Mouse (Mus musculus): ENCODE measurements around the gene Hip1. TPM values are rescaled to one million over a fixed set of nuclear protein-coding genes. Genes with fewer than 3 reads are reported as not detected.
A peak's percentile ranks its signal among the peaks of the same experiment; 100 is the strongest.

Gene Hip1
- polyA plus RNA-seq, 2 experiments: 45.9 to 47.0 TPM

GRCm38 (mm10) chr5:135524660-135525560 lies 20.0 kb downstream of the Hip1 start:
- WGBS: 43% methylated on average over 11 of the region's 11 CpGs
- Histone ChIP-seq H3K4me2 (replicated peaks; ENCODE audit: low read depth, low read length, severe bottlenecking) (peak overlapping the region; percentile 13; the same call in 1 of the 2 replicates), H3K9me3 (ENCODE audit: control insufficient read depth, low read length) (no peaks in the 10 kb centered on the region), H3K27ac (replicated peaks; ENCODE audit: low read depth, low read length) (peak overlapping the region; percentile 58; the same call in 1 of the 2 replicates), H3K9ac (ENCODE audit: low read depth, low read length, severe bottlenecking) (no peak overlapping the region), H3K4me3 (replicated peaks; ENCODE audit: low read length) (no peak overlapping the region), H3K36me3 (ENCODE audit: control insufficient read depth, insufficient read depth, low read length) (0 out of 2 replicates have a peak, but pooled peaks cover 2% of the 10 kb centered on the region), H3K4me1 (ENCODE audit: control insufficient read depth, insufficient read depth, low read length) (peaks cover 13% of the 10 kb centered on the region), H3K27me3 (ENCODE audit: control insufficient read depth, insufficient read depth, low read length) (no peaks in the 10 kb centered on the region)
- ATAC-seq (ENCODE audit: low FRiP score, low read depth): peak; percentile 39
- no peak for DNase-seq (ENCODE audit: low spot score)
- no peak for TF ChIP-seq POLR2A (IDR thresholded peaks at IDR 0.05; ENCODE audit: borderline replicate concordance, extremely low read depth, insufficient read depth, insufficient read length)

GRCm38 (mm10) chr5:135524087-135524486 lies 20.8 kb downstream of the Hip1 start:
- no peak overlapping the region for H3K27ac ChIP-seq (replicated peaks; ENCODE audit: low read depth, low read length)
- no peak overlapping the region for H3K9ac ChIP-seq (ENCODE audit: low read depth, low read length, severe bottlenecking)
- 76% methylated on average over 2 of the region's 2 CpGs for WGBS
- H3K9me3 ChIP-seq (ENCODE audit: control insufficient read depth, low read length): no peaks in the 10 kb centered on the region
- DNase-seq (ENCODE audit: low spot score) (no peak), ATAC-seq (ENCODE audit: low FRiP score, low read depth) (no peak)
- H3K27me3 ChIP-seq (ENCODE audit: control insufficient read depth, insufficient read depth, low read length): no peaks in the 10 kb centered on the region
- no peak for TF ChIP-seq POLR2A (IDR thresholded peaks at IDR 0.05; ENCODE audit: borderline replicate concordance, extremely low read depth, insufficient read depth, insufficient read length)
- no peak overlapping the region for H3K4me2 ChIP-seq (replicated peaks; ENCODE audit: low read depth, low read length, severe bottlenecking)
- H3K4me3 ChIP-seq (replicated peaks; ENCODE audit: low read length): no peak overlapping the region
- H3K36me3 ChIP-seq (ENCODE audit: control insufficient read depth, insufficient read depth, low read length): 0 out of 2 replicates have a peak, but pooled peaks cover 2% of the 10 kb centered on the region
- peaks cover 13% of the 10 kb centered on the region for H3K4me1 ChIP-seq (ENCODE audit: control insufficient read depth, insufficient read depth, low read length)

GRCm38 (mm10) chr5:135522111-135522722 lies 22.7 kb downstream of the Hip1 start:
- Histone ChIP-seq H3K36me3 (ENCODE audit: control insufficient read depth, insufficient read depth, low read length) (no peaks in the 10 kb centered on the region), H3K27ac (replicated peaks; ENCODE audit: low read depth, low read length) (no peak overlapping the region), H3K9me3 (ENCODE audit: control insufficient read depth, low read length) (no peaks in the 10 kb centered on the region), H3K4me1 (ENCODE audit: control insufficient read depth, insufficient read depth, low read length) (peaks cover 13% of the 10 kb centered on the region), H3K4me2 (replicated peaks; ENCODE audit: low read depth, low read length, severe bottlenecking) (no peak overlapping the region), H3K4me3 (replicated peaks; ENCODE audit: low read length) (no peak overlapping the region), H3K27me3 (ENCODE audit: control insufficient read depth, insufficient read depth, low read length) (no peaks in the 10 kb centered on the region), H3K9ac (ENCODE audit: low read depth, low read length, severe bottlenecking) (no peak overlapping the region)
- WGBS: 73% methylated on average over 9 of the region's 9 CpGs
- ATAC-seq (ENCODE audit: low FRiP score, low read depth) (no peak), DNase-seq (ENCODE audit: low spot score) (no peak)
- no peak for TF ChIP-seq POLR2A (IDR thresholded peaks at IDR 0.05; ENCODE audit: borderline replicate concordance, extremely low read depth, insufficient read depth, insufficient read length)

GRCm38 (mm10) chr5:135517348-135517883 lies 27.5 kb downstream of the Hip1 start:
- ATAC-seq (ENCODE audit: low FRiP score, low read depth) (peak; percentile 27; the same call in 1 of the 2 replicates), DNase-seq (ENCODE audit: low spot score) (peak; percentile 38)
- H3K4me3 ChIP-seq (replicated peaks; ENCODE audit: low read length): no peak overlapping the region
- no peak overlapping the region for H3K4me2 ChIP-seq (replicated peaks; ENCODE audit: low read depth, low read length, severe bottlenecking)
- peaks cover 13% of the 10 kb centered on the region; the same call in 1 of the 2 replicates for H3K36me3 ChIP-seq (ENCODE audit: control insufficient read depth, insufficient read depth, low read length)
- H3K27ac ChIP-seq (replicated peaks; ENCODE audit: low read depth, low read length): no peak overlapping the region
- no peaks in the 10 kb centered on the region for H3K4me1 ChIP-seq (ENCODE audit: control insufficient read depth, insufficient read depth, low read length)
- no peak for TF ChIP-seq POLR2A (IDR thresholded peaks at IDR 0.05; ENCODE audit: borderline replicate concordance, extremely low read depth, insufficient read depth, insufficient read length)
- no peak overlapping the region for H3K9ac ChIP-seq (ENCODE audit: low read depth, low read length, severe bottlenecking)
- WGBS: 54% methylated on average over 5 of the region's 5 CpGs
- no peaks in the 10 kb centered on the region for H3K27me3 ChIP-seq (ENCODE audit: control insufficient read depth, insufficient read depth, low read length)
- H3K9me3 ChIP-seq (ENCODE audit: control insufficient read depth, low read length): peaks cover 10% of the 10 kb centered on the region; the same call in 1 of the 2 replicates

GRCm38 (mm10) chr5:135513131-135513530 lies 31.8 kb downstream of the Hip1 start:
- Histone ChIP-seq H3K4me2 (replicated peaks; ENCODE audit: low read depth, low read length, severe bottlenecking) (no peak overlapping the region), H3K9me3 (ENCODE audit: control insufficient read depth, low read length) (peaks cover 10% of the 10 kb centered on the region; the same call in 1 of the 2 replicates), H3K36me3 (ENCODE audit: control insufficient read depth, insufficient read depth, low read length) (peaks cover 13% of the 10 kb centered on the region; the same call in 1 of the 2 replicates), H3K27ac (replicated peaks; ENCODE audit: low read depth, low read length) (no peak overlapping the region), H3K9ac (ENCODE audit: low read depth, low read length, severe bottlenecking) (no peak overlapping the region), H3K27me3 (ENCODE audit: control insufficient read depth, insufficient read depth, low read length) (no peaks in the 10 kb centered on the region), H3K4me3 (replicated peaks; ENCODE audit: low read length) (no peak overlapping the region), H3K4me1 (ENCODE audit: control insufficient read depth, insufficient read depth, low read length) (peaks cover 15% of the 10 kb centered on the region)
- ATAC-seq (ENCODE audit: low FRiP score, low read depth): peak; percentile 76
- DNase-seq (ENCODE audit: low spot score): no peak
- WGBS: 45% methylated on average over 4 of the region's 4 CpGs
- TF ChIP-seq POLR2A (IDR thresholded peaks at IDR 0.05; ENCODE audit: borderline replicate concordance, extremely low read depth, insufficient read depth, insufficient read length): no peak

All from limb, embryonic 14.5 days (tissue).